Comparison of ENCODE assay signal across 13 mouse cellular contexts in the genomic region with DNA sequence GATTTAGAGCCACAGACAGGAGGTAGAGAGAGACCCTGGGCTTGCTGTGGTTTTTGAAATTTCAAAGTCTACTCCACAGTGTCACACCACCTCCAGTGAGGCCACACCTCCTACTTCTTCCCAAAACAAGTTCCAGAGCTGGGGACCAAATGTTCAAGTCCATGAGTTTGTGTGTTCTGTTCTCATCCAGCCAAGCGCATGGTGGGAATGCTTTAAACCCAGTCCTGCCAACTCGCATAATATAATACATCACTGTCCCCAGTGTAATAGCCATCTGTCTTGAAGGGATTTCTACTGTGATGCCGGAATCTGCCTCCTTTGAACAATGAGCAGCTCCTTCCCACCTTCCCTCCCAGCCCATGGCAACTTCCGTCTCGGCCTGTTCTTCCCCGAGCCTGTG.
"Had no signal": no experiment of that assay in that cellular context is flagged by ENCODE, and none has a peak within 500 bp of the region (broad histone marks: within the 10 kb centered on the region; RNA-seq: fewer than 3 reads in every experiment).

No protein-coding gene starts in this region.

- ATAC-seq: intestine, postnatal 0 days; lung, postnatal 0 days; midbrain, embryonic 13.5 days had no signal

- H3K4me2 ChIP-seq: liver, embryonic 11.5 days; liver, embryonic 15.5 days; midbrain, embryonic 13.5 days had no signal

- H3K27me3 ChIP-seq: liver, embryonic 15.5 days; midbrain, embryonic 13.5 days had no signal

- H3K27ac ChIP-seq: limb, embryonic 10.5 days; liver, embryonic 15.5 days; midbrain, embryonic 13.5 days; stomach, postnatal 0 days had no signal

- H3K4me3 ChIP-seq: limb, embryonic 10.5 days; liver, embryonic 15.5 days; midbrain, embryonic 13.5 days had no signal

- H3K4me1 ChIP-seq: liver, embryonic 15.5 days; midbrain, embryonic 13.5 days had no signal

- DNase-seq: kidney, adult 8-10 months; kidney, postnatal 25 days; lung, adult 2 months; lung, postnatal 36 days; thymus, adult 18-20 months; thymus, postnatal 25 days had no signal

- H3K9ac ChIP-seq: liver, embryonic 15.5 days; midbrain, embryonic 13.5 days had no signal

- H3K9me3 ChIP-seq: limb, embryonic 10.5 days; liver, embryonic 15.5 days; midbrain, embryonic 13.5 days had no signal
